Mouse (Mus musculus): ENCODE data around the gene Ddr2.

- TF ChIP-seq POLR2A (IDR thresholded peaks at IDR 0.05; ENCODE audit: insufficient read depth, low read depth, low read length) (no peak), CTCF (IDR thresholded peaks at IDR 0.05; ENCODE audit: insufficient read depth, low read depth, low read length) (no peak)
Observed at GRCm38 (mm10) chr1:170073768-170074167, 36.8 kb downstream of the Ddr2 start.
